Mouse (Mus musculus) common myeloid progenitor, adult 5-6 weeks (primary cell): ENCODE measurements around the gene Tacstd2. TPM values are rescaled to one million over a fixed set of nuclear protein-coding genes. Genes with fewer than 3 reads are reported as not detected.
"Not testable (repeated sequence)": the region's sequence is repeated elsewhere in the genome, so short reads cannot be mapped to it uniquely, and the experiment has no call there.

Experiments used
- ATAC-seq: replicated peaks from 2 replicates; pipeline ENCODE4 v1.8.0; 2016; ENCODE audit warnings: low read depth, mild to moderate bottlenecking, moderate TSS enrichment, inconsistent platforms; ENCODE audit not compliant: poor library complexity, severe bottlenecking
- total RNA-seq: library from RNA; stranded (forward); fragments of 200-1000, 187-1606 nt; gene quantifications from 2 replicates; pipeline ENCODE4 v1.2.3, GENCODE M21; 2017

The Tacstd2 gene
- 16.6 and 17.1 TPM in 2 replicates for total RNA-seq

DNA sequence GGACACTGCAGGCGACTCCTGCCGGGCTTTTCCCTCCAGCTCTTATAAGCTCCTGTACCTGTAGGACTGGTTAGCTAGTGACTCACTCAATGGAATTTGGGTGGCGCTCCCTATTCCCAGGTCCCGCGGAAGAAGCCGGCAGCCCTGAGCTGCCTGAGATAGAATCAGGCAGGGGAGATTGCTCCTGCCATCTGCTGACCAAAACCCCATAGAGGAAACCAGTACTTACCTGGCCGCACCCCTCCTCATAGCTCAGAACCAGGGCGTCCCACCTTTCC lies at the start of gene Tacstd2:
Gene Tacstd2, minus strand, starts transcription at position 20 of the 278 bp plus-strand sequence.
- no peak for ATAC-seq

DNA sequence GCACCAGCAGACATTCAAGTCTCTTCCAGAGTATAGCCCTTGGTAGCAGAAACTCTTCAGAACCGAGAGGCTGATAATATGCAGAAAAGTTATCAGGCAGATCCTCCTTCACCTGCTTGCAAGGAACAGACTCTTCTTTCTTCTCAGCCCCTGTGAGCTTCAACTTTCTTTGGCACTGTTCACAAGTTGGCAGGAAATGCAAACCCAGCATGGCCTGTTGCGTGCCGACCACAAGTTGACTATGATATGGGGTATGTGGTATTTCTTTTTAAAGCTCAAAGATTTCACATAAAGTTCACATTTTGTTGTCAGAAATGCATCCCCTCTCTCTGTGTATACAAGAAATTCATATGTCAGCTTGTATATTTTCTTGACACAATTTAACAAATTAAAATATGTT lies 30.7 kb upstream of the Tacstd2 start:
- ATAC-seq = peak; percentile 72; the same call in 1 of the 2 replicates

- no peak for ATAC-seq
Observed at GRCm38 (mm10) chr6:67555376-67555775, 19.8 kb upstream of the Tacstd2 start.

DNA sequence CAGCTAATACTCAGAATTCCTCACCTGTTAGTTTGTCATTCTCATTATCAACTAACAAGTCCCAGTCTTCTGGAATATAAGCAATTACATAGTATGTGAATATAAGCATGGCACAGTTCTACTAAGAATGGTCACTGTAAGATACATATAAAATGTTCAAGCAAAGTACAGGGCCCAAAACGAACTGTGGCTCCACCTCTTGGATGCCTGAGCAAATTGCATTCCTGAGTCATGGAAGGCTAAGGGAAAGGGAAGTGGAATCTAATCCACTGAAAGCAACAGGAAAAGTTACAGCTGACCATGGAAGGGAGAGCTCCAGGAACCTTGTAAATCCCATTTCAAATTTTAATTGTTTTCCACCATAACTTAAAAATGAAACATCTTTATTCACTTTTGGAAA lies 14.0 kb upstream of the Tacstd2 start:
- peak; percentile 77; the same call in 1 of the 2 replicates for ATAC-seq

GRCm38 (mm10) chr6:67535005-67535776 lies 405 bp downstream of the Tacstd2 start:
- peak; percentile 46 for ATAC-seq

- ATAC-seq = peak; percentile 11
Observed at GRCm38 (mm10) chr6:67534191-67535004, 1.2 kb downstream of the Tacstd2 start.

DNA sequence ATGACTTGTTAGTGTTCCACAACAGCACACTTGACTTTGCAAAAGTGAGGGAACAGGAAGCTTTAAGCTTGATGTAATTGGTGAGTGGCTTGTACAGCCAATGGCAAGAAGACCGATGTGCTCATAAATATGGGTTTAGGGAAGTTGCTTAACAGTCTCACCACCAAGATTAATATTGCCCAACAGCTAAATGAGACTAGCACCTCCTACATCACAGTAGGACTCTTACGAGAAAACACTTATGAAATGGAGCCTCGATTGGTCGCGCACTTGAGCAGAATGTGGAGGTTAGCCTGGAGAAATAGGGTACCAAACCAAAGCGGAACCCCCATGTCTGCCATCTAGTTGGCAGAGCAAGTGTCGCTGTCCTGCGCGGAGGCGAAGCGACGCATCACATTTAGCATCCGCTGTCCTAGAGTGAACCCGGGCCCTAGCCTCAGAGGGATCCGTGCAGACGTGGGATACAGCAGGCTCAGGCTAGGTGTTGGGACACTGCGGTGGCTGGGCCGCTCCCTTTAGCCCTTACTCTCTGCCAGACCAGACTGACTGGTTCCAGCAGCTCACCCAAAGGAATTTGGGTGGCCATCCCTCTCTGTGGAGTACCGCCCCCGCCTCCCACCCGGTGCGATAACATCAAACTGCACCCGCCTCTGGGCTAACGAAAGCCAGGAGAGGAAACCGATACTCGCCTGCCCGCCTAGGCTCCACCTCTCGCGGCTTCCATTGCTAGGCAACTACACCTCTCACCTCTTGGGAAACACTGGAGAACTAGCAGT lies 2.7 kb downstream of the Tacstd2 start:
- peak; percentile 64 for ATAC-seq

- ATAC-seq = no peak
Observed at GRCm38 (mm10) chr6:67531822-67532162, 3.8 kb downstream of the Tacstd2 start.

GRCm38 (mm10) chr6:67530992-67531821 lies 4.4 kb downstream of the Tacstd2 start:
- ATAC-seq = no peak

- ATAC-seq = no peak
Observed at GRCm38 (mm10) chr6:67526356-67526755, 9.2 kb downstream of the Tacstd2 start.

- ATAC-seq = peak; percentile 96
Observed at GRCm38 (mm10) chr6:67510752-67511151, 24.8 kb downstream of the Tacstd2 start.

DNA sequence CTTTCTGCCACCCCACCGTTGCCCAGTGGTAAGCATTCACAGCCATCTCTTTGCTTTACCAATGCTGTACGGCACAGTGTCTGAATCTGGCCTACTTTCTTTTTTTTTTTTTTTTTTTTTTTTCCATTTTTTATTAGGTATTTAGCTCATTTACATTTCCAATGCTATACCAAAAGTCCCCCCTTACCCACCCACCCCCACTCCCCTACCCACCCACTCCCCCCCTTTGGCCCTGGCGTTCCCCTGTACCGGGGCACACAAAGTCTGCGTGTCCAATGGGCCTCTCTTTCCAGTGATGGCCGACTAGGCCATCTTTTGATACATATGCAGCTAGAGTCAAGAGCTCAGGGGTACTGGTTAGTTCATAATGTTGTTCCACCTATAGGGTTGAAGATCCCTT lies 33.7 kb downstream of the Tacstd2 start:
- not testable (repeated sequence) for ATAC-seq

DNA sequence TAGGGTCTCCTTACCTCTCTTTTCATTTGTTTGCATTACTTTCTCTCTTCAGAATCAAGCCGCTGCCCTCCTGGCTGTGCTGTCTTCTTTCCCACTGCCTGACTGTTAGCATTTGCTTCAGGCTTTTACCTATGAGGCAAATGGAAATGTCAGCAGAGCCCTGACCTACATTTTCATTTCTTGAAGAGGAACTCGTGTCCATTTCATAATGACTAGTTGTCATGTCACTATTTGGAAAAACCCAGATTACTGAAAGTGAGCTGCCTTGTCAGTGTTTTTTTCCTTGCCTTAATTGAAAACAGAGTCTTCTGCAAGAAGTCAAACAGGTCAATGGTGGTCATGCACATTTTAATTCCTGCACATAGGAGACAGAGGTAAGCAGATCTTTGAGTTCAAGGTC lies 43.8 kb downstream of the Tacstd2 start, which contains the start of gene Il23r:
Gene Il23r, minus strand, starts transcription at position 101 of the 400 bp plus-strand sequence.
- ATAC-seq = no peak

Other genes starting within 250 kb of the Tacstd2 start
- 5.2 and 5.3 TPM in 2 replicates for gene Il12rb2, start 159.6 kb downstream of the Tacstd2 start, total RNA-seq
- 0.63 TPM in 1 of 2 replicates, not detected in the other for gene Il23r, start 43.9 kb downstream of the Tacstd2 start, total RNA-seq